Mouse (Mus musculus) v-Abl transformed pro-B cells (cell line): ENCODE data around the gene Fgfbp3.
"Not testable (repeated sequence)": the region's sequence is repeated elsewhere in the genome, so short reads cannot be mapped to it uniquely, and the experiment has no call there.

Experiments
- in situ Hi-C, 2 experiments: fragments of 400-800 bp; cut with MboI; formaldehyde crosslinking; loops; one replicate each; pipeline ENCODE4 v1.15.1; 2025; ENCODE audit not compliant: unreplicated experiment in 2 of 2

Gene Fgfbp3

GRCm38 (mm10) chr19:36916206-36916605 lies 3.2 kb downstream of the Fgfbp3 start:
- in situ Hi-C loops: loop anchor here (5.0 to 25.0 kb wide), 3 partner anchors 99 to 1929 kb away; no protein-coding TSS in a partner anchor

GRCm38 (mm10) chr19:36913064-36913463 lies 6.4 kb downstream of the Fgfbp3 start:
- in situ Hi-C loops: loop anchor here (25.0 kb wide), 2 partner anchors 376 to 1926 kb away; no protein-coding TSS in a partner anchor

- in situ Hi-C loops: loop anchor here (25.0 kb wide), 2 partner anchors 373 to 1923 kb away; no protein-coding TSS in a partner anchor
These were observed 8.9 kb downstream of the Fgfbp3 start for GRCm38 (mm10) chr19:36910424-36911045.

GRCm38 (mm10) chr19:36909676-36910292 lies 9.6 kb downstream of the Fgfbp3 start:
- in situ Hi-C loops: loop anchor here (25.0 kb wide), 2 partner anchors 372 to 1922 kb away; no protein-coding TSS in a partner anchor

- in situ Hi-C loops: loop anchor here (25.0 kb wide), 2 partner anchors 372 to 1922 kb away; no protein-coding TSS in a partner anchor
These were observed 10.3 kb downstream of the Fgfbp3 start for GRCm38 (mm10) chr19:36909150-36909549.

- in situ Hi-C loops: loop anchor here (25.0 kb wide), 2 partner anchors 367 to 1917 kb away; no protein-coding TSS in a partner anchor
These were observed 15.0 kb downstream of the Fgfbp3 start for GRCm38 (mm10) chr19:36904211-36905007.

GRCm38 (mm10) chr19:36903377-36903776 lies 16.0 kb downstream of the Fgfbp3 start:
- in situ Hi-C loops: loop anchor here (25.0 kb wide), 2 partner anchors 366 to 1916 kb away; no protein-coding TSS in a partner anchor

- in situ Hi-C loops: no loop called here
These were observed 21.6 kb downstream of the Fgfbp3 start for GRCm38 (mm10) chr19:36897778-36898177.

GRCm38 (mm10) chr19:36896791-36897569 lies 22.4 kb downstream of the Fgfbp3 start:
- in situ Hi-C loops: no loop called here

GRCm38 (mm10) chr19:36891746-36892145 lies 27.7 kb downstream of the Fgfbp3 start:
- in situ Hi-C loops: no loop called here

- in situ Hi-C loops: no loop called here
These were observed 31.7 kb downstream of the Fgfbp3 start for GRCm38 (mm10) chr19:36887706-36888105.

- in situ Hi-C loops: no loop called here
These were observed 33.1 kb downstream of the Fgfbp3 start for GRCm38 (mm10) chr19:36886316-36886715.

GRCm38 (mm10) chr19:36883119-36883518 lies 36.3 kb downstream of the Fgfbp3 start:
- in situ Hi-C loops: loop anchor here in 1 of 2 experiments (5.0 kb wide), 2 partner anchors 39 to 66 kb away; no protein-coding TSS in a partner anchor

- in situ Hi-C loops: loop anchor here (10.0 kb wide), 2 partner anchors 64 to 106 kb away; no protein-coding TSS in a partner anchor
These were observed 40.5 kb downstream of the Fgfbp3 start for GRCm38 (mm10) chr19:36878743-36879495.

GRCm38 (mm10) chr19:36877329-36877728 lies 42.1 kb downstream of the Fgfbp3 start:
- in situ Hi-C loops: loop anchor here (10.0 kb wide), 2 partner anchors 63 to 107 kb away; no protein-coding TSS in a partner anchor

GRCm38 (mm10) chr19:36874651-36875050 lies 44.8 kb downstream of the Fgfbp3 start:
- in situ Hi-C loops: loop anchor here (10.0 kb wide), 2 partner anchors 60 to 110 kb away; no protein-coding TSS in a partner anchor

- in situ Hi-C loops: not testable (repeated sequence)
These were observed 50.7 kb downstream of the Fgfbp3 start for GRCm38 (mm10) chr19:36868675-36869074.
